Mouse (Mus musculus): ENCODE results near the gene Ccdc57.
A peak's percentile ranks its signal among the peaks of the same experiment; 100 is the strongest.
"Not testable (repeated sequence)": the region's sequence is repeated elsewhere in the genome, so short reads cannot be mapped to it uniquely, and the experiment has no call there.

Gene Ccdc57

GRCm38 (mm10) chr11:120817358-120817757 lies 115.3 kb downstream of the Ccdc57 start:
- no peak for DNase-seq

GRCm38 (mm10) chr11:120812068-120812467 lies 120.6 kb downstream of the Ccdc57 start:
- no peak for DNase-seq

DNA sequence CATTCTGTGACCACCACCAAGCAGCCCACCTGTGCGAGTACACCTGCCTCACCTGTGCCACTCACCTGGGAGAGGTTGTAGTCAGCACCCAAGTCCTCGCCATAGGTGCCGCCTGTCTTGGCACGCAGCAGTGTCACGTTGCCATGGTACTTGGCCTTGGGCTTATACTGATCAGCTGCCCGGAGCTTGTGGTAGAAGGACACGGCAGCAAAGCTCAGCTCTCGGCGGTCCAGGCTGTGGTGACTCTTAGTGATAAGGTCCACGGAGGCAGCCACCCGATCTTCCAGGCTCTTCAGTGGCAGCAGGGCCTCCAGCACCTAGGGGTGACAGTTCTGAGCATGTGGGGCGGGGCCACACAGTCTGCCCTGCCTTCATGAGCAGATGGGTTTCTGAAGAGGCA lies 124.7 kb downstream of the Ccdc57 start:
- no peak for DNase-seq

GRCm38 (mm10) chr11:120805375-120806298 lies 127.0 kb downstream of the Ccdc57 start:
- no peak for DNase-seq

GRCm38 (mm10) chr11:120804769-120805168 lies 127.9 kb downstream of the Ccdc57 start:
- DNase-seq: no peak

GRCm38 (mm10) chr11:120804274-120804673 lies 128.4 kb downstream of the Ccdc57 start:
- no peak for DNase-seq

- peak; percentile 91 for DNase-seq
These were observed 132.4 kb downstream of the Ccdc57 start for GRCm38 (mm10) chr11:120800061-120800904.

DNA sequence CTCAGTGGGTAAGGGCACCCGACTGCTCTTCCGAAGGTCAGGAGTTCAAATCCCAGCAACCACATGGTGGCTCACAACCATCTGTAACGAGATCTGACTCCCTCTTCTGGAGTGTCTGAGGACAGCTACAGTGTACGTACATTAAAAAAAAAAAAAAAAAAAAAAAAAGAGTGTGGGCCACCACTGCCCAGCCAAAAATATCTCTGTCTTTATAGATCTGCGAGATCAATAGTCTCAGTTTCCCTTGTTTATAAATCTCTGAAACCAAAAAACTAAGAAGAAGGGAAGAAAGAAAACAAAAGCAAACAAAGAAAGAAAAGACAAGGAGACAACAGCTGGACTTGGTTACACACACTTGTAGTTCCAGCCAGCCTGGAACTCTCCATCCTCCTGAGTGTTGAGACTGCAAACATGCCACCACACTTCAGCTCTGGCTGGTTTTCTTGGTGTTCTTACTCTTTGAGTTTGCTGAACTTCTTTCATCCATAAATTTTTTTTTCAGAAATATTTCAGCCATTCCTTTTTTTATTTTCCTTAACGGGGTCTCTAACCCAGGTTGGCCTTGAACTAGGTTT lies 133.3 kb downstream of the Ccdc57 start:
- DNase-seq: no peak

GRCm38 (mm10) chr11:120798244-120798643 lies 134.4 kb downstream of the Ccdc57 start:
- no peak for DNase-seq

GRCm38 (mm10) chr11:120796614-120796946 lies 136.1 kb downstream of the Ccdc57 start:
- no peak for DNase-seq

DNA sequence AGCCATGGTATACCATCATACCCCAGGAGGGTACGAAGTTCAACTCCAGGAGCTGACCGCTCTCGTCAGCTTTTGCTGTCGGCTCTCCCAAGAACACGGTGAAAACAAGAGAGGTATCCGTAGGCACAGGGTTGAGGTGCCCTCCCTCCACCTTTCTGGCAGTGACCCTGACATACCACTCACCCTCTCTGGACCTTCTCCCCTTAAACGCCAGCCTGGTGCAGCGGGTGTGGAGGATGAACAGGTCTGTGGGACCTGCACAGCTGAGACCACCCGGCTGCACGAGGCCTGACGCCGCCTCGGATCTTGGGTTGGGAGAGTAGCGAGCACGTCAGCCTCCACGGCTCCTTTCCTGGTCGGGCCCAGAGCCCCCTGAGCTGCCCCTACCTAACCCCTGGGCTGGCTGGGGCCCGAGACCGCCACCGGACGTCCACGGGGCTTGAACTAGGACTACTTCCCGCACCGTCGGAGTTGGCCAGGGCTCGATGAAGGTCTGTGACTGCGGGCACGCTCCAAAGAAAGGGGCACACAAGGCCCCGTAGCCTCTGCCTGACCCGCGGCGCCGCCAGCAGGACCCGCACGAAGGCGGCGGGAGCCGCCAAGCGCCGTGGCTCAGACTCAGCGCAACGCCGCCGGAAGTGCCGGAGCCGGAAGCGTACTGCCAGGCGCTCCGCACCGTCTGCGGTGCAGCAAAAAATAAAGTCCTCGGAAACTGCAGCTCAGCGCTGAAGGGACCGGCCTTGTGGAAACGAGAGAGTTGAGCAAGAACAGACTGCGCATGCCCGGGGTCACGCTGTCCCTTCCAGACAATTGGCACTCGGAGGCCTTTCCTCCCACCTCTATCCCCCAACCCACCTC lies 136.7 kb downstream of the Ccdc57 start, which contains the start of gene Dus1l:
TSS of gene Dus1l (minus strand) at position 648 of the 858 bp plus-strand sequence.
- DNase-seq: peak; percentile 98

DNA sequence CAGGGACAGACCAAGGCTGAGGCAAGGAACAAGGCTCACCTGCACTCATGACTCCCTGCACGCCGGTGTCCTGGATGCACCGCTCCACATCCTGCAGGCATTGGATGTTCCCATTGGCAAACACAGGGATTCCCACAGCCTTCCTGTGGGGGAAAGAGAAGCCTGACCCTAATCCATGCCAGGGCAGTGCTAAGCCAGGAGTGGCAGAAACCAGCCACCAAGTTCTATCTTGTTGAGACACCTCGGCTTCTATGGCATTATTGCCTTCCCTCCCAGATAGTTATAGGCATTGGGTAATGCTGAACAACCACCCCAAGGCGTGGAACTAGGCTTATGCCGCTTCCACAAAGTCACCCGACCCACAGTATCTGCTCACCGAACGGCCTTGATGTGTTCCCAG lies 140.0 kb downstream of the Ccdc57 start:
- DNase-seq: no peak

DNA sequence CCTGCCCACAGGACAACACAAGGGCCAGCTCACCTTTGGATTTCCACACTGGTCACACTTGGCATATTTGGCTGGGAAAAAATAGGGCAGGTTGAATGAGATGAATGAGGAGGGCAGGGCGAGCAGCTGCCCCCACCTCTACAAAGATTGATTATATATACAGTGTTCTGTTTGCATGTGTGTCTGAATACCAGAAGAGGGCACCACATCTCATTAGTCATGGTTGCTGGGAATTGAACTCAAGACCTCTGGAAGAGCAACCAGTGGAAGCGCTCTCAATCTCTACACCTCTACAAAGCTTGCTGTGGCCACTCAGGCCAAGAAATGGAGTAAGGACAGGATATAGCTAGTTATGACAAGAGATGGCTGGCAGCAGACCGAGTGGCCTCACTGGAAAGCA lies 142.9 kb downstream of the Ccdc57 start:
- DNase-seq: no peak

GRCm38 (mm10) chr11:120789355-120789754 lies 143.3 kb downstream of the Ccdc57 start:
- DNase-seq: no peak

- not testable (repeated sequence) for DNase-seq
These were observed 144.2 kb downstream of the Ccdc57 start for GRCm38 (mm10) chr11:120788460-120788859.

DNA sequence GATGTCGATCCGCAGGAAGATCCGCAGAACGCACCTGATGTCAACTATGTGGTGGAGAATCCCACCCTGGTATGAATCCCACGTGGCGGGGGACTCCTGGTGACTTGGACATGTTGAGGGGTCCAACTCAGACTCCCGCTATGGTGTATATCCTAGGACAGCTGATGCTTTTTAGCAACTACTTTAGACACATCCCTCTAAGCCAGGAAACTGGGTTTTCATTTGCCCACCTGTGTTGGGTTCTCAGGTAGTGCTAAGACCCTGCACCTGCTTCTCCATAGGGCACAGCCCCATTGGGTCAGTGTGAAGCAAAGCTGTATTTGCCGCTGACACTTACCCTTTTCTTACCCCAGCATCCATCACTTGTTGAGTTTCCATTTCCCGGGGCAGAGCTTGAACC lies 147.5 kb downstream of the Ccdc57 start:
- no peak for DNase-seq

DNA sequence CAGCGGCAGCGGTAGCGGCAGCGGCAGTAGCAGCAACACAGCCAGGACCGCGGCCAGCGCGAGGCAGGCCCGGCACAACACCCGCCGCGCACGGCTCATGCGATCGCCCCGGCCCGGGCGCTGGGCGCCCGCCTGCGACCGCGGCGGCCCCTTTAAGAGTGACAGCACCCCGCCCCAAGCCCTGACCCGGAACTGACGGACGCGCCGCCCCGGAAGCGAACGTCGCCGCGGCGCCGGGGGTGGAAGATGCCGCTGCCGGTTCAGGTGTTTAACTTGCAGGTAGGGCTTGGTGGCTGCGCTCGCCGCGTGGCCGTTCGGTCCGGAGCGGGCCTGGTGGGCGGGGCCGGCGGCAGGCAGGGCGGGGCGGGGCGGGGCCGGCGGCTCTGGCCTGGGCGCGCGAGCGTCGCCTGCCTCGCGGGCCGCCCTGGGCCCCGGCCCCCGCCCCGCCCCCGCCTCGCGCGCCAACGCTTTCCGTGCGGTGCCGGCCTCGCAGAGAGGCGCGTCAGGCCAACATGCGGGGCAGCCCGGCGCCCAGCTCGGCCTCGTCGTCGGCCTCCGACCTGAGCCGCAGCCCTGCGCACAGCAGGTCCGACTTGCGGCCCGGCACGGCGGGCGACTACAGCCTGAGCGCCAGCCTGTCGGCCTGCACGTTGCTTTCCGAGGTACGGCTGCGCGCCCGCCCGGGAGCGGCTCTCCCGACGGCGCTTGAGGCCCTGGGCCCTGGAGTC lies 148.4 kb downstream of the Ccdc57 start, which contains the start of the genes Rfng and Gps1:
TSS of gene Rfng (minus strand) at position 144 of the 728 bp plus-strand sequence.
TSS of gene Gps1 (plus strand) at position 209 of the 728 bp plus-strand sequence.
- peak; percentile 89 for DNase-seq

DNA sequence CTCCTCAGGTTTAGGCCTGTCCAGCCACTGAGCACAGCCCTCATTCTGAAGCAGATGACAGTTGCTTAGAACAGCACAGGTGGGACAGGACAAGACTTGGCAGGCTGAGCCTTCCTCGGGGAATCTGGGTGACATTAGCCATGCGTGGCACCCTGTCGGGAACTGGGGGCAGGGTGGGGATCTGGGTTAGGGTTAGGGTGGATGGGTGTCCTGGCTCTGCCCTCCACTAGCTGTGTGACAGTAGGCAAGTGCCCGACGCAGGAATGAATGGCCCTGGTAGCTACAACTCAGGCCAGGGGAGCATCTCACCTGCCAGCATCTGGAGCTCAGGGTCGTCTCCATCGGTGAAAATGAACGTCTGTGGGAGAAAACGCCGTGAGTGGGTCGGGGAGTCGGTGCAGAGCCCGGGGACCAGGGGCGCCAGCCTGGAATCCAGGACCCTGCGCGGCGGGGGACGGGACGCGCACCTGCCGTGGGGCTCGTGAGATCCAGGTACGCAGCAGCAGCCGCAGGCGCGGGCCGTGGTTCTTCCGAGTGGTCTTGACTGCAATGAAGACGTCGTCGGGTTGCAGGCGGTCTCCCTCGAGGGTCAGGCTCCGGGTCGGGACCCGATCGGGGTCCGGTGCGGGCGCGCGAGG lies 149.1 kb downstream of the Ccdc57 start:
- DNase-seq: no peak

- DNase-seq: not testable (repeated sequence)
These were observed 151.3 kb downstream of the Ccdc57 start for GRCm38 (mm10) chr11:120781361-120781760.

DNA sequence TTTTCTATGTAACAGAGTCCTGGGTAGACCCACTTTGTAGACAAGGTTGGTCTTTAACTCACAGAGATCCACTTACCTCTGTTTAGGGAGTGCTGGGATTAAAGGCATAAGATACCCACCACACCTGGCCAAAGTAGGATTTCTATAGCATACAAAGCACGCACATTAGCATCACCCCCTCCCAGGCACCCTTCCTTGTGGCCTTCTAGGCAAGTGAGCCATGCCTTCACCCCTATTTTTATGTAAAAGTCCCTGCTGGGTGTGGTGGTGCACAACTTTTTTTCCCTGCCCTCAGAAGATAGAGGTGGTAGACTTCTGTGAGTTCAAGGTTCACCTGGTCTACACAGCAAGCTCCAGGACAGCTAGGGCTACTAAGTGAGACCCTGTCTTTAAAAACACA lies 152.8 kb downstream of the Ccdc57 start:
- peak; percentile 3 for DNase-seq

DNA sequence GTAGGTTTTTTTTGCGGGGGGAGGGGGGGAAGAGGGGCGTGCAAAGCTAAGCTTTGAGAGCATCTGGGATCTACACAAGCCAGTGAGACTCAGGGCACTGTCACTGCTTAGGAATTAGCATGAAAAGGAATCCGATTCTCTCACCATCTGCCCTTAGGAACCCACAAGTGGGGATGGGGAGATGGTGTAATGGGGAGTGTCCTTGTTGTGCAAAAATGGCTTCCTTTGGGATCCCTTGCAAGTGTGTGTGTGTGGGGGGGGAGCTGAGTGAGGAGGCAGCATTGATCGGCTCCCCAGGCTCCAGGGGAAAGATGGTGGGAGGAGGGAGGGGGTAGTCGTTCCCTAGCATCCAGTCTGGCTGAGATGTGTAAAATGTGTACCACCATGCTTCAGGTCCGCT lies 155.5 kb downstream of the Ccdc57 start:
- DNase-seq: no peak

Data from thymus, postnatal 4 days (tissue).